Mouse (Mus musculus): ENCODE results near the gene Ccz1.

- TF ChIP-seq GATA1 (IDR thresholded peaks at IDR 0.05; ENCODE audit: borderline replicate concordance, low read length) (no peak), FLI1 (IDR thresholded peaks at IDR 0.05; ENCODE audit: low read length) (no peak)
These were observed 604 bp upstream of the Ccz1 start for GRCm38 (mm10) chr5:144015312-144015650.
